Mouse (Mus musculus) bone marrow, adult 2 months (tissue): ENCODE measurements around the gene Pitx1.

ENCODE experiments used
- CTCF ChIP-seq: fragments of 200-500 bp; IDR thresholded peaks from 2 replicates; pipeline ENCODE4 v1.5.1; 2011; ENCODE audit warnings: low read length, control low read depth; ENCODE audit not compliant: control insufficient read depth, insufficient read depth
- POLR2A ChIP-seq: fragments of 200-500 bp; IDR thresholded peaks from 2 replicates; pipeline ENCODE4 v1.6.1; 2011; ENCODE audit warnings: low read depth, mild to moderate bottlenecking, control low read depth, low read length, borderline replicate concordance; ENCODE audit not compliant: control insufficient read depth

DNA sequence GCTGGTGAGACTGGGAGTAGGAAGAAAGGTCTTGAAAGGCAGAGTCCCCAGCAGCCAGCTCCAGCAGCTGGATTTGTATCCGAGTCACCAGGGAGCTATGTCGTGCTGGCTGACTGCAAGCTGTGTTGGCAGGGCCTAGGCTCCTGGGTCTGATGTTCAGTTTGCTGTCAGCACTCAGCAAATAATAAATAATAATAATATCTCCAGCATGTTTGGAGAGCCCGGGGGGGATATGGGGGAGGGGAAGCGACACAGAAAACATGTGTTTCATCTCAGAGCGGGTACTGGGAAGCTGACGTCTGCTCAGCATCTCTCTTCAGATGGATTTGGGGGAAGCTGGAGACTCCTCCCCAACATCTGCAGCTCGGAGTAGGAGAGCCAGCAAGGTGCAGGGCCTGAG lies 19.8 kb upstream of the Pitx1 start:
- TF ChIP-seq CTCF (no peak), POLR2A (no peak)
